Mouse (Mus musculus) frontal cortex, postnatal 10 days (tissue): ENCODE data around the gene Ung.
A peak's percentile ranks its signal among the peaks of the same experiment; 100 is the strongest.

Experiments
- DNase-seq, 2 experiments: peaks; one replicate each; pipeline ENCODE4 v3.0.0; 2022; ENCODE audit warnings: low spot score in 2 of 2, mixed read lengths in 1 of 2

The Ung gene

GRCm38 (mm10) chr5:114170345-114170744 lies 40.2 kb downstream of the Ung start:
- no peak for DNase-seq

GRCm38 (mm10) chr5:114172936-114173335 lies 42.8 kb downstream of the Ung start:
- DNase-seq, result no peak

- DNase-seq, result no peak
These were observed 43.3 kb downstream of the Ung start for GRCm38 (mm10) chr5:114173458-114173857.

DNA sequence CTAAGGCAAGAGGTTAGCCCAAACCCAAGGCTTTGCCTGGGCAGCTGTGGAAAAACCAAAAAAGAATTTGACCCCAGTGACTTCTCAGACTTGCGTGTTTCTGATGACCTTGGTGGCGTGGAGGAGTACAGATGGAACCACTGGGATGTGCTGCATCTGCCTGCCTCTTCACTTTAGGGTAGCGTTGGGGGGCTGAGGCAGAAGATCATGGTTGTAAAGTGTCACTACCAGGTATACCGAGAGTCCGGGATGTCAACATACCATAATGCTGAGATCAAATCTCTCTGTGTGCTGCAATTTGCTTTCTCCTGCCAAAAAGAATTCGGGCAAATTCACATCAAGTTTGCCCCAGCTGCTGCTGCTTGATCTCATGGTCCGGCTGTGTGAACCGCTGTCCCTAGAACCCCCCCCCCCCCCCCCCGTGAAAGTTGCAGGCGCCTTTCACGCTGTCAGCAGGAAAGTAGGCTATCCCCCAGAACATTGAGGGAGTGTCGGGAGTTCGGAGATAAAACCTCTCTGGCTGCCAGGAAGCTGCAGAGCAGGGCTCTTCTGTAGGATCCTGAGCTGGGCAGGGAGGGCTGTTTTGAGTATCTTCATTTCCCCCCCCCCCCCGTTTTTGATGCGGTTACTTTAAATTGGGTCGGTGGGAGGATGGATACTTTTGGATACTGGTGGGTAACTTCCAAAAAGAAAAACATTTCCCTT lies 43.8 kb downstream of the Ung start:
- no peak for DNase-seq

- no peak for DNase-seq
These were observed 44.5 kb downstream of the Ung start for GRCm38 (mm10) chr5:114174639-114175038.

DNA sequence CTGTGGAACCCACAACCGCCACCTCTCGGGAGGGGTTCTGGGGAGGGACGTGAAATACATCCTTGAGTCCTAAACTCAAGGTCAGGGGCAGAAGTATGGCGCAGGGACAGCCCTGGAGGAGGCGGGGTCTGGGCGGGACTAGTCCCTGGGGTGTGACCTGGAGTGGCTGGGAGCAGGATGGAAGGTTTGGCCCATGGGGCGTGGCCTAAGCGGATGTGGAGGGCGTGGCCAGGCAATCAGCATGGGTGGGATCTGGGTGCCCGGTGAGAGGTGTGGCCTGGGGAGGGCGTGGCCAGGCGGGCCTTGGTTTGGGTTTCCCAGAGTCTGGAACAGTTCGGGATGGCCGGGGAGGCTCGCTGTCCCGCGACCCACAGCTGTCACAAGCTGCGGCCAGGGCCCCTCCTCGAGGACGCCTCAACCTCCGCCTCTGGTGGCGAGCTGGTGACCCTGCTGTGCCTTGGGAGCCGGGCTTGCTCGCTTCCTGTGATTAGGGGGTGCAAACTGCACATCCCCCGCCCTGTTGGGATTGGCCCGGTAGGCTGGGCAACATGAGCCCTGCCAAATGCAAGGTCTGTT lies 45.5 kb downstream of the Ung start:
- peak; percentile 75 to 76 for DNase-seq

- DNase-seq, result no peak
These were observed 46.6 kb downstream of the Ung start for GRCm38 (mm10) chr5:114176548-114177400.

- no peak for DNase-seq
These were observed 48.0 kb downstream of the Ung start for GRCm38 (mm10) chr5:114177966-114178719.

DNA sequence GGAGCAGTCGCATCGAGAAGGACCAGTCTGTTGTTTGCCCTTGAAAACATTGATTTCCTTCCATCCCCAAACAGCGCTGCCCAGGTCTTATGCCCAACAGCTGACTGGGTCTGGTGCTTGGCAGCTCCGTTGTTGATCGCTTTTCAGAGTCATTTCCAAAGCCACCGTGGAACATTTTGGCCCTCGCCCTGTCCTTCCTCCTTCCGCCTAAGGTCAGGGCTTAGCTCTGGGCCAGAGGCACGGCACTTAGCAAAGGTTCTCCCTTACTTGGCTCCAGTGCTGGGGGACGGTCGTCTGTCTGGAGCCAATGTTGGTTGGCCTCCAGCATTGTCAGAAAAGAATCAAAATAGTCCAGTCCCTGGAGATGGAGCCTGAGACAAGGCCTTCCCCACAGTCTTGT lies 49.4 kb downstream of the Ung start:
- no peak for DNase-seq

DNA sequence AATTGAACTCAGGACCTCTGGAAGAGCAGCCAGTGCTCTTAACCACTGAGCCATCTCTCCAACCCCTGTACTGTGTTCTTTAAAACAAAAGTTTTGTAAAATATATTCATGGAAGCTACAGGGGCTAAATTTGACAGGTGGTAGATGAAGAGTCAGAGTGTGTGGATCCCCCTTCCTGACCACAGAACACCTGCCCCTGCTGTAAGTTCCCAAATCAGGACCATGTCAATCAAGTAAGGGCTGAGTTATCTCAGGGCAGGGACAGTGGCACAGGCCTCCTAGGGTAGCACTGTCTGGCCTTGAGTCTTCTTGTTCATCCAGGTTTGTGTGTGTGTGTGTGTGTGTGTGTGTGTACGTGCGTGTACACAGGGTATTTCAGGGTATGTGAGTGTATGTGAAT lies 53.3 kb downstream of the Ung start:
- no peak for DNase-seq

- no peak for DNase-seq
These were observed 56.9 kb downstream of the Ung start for GRCm38 (mm10) chr5:114187108-114187507.
